Mouse (Mus musculus) kidney, adult 18-20 months (tissue): Measurements from ENCODE around the gene Dcakd.

Experiments used
- DNase-seq: peaks from one replicate; pipeline ENCODE4 v3.0.0; 2021

Dcakd gene

GRCm38 (mm10) chr11:103028176-103028891 lies at the start of gene Dcakd, which contains the start of gene Nmt1:
Dcakd (minus strand) TSS chr11:103028333.
Nmt1 (plus strand) TSS chr11:103028190.
- DNase-seq, result peak; percentile 96

DNA sequence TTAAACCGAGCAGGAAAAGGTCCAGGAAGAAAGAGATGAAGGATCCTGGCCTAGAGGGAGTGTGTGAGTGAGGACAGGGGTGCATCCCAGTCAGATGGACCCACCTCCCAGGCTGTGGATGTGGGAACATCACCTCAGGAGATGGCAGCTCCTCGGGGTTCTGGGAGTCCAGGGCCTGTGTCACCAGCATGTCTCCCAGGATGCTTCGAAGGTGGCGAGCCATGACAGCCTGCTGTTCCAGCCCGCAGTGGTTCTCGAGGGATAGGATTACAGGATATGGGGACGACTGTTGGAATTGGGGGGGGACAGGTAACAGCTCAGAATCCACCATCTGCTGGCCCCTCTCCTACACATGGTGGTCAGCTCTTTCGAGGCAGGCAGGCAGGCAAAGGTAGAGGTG lies 48.4 kb upstream of the Dcakd start:
- DNase-seq, result no peak

DNA sequence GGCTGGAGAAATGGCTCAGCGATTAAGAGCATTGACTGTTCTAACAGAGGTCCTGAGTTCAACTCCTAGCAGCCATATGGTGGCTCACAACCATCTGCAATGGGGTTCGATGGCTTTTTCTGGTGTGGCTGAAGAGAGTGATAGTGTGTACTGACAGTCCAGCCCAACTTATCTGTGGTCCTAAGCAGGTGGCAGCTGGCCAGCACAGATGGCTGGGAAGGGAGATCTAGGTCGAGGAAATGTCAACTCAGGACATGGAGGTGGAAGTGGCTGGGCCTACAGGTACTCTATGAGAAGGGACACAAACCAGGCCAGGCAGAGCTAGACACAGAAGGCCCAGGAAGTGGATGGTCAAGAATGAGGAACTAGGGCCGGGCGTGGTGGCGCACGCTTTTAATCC lies 47.9 kb upstream of the Dcakd start:
- no peak for DNase-seq

GRCm38 (mm10) chr11:103074796-103075323 lies 46.7 kb upstream of the Dcakd start:
- DNase-seq, result no peak

GRCm38 (mm10) chr11:103074121-103074650 lies 46.1 kb upstream of the Dcakd start:
- no peak for DNase-seq

DNA sequence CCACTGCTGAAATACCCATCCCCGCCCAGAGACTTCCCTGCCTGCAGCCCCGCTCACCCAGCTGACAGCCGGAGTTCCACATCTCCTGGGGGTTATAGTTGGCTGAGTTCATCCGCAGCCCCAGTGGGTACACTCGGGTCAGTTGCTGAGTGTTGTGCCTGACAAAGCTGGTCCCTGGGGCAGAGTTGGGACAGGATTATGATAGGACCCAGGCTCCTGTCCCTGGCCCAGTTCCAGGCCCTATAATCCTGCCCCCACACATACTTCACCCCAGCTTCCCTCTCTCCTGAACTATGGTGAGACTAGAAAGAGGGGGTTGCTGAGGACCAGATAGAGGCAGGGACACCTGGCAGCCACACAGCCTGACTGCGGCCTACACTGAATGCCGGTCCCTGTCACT lies 45.5 kb upstream of the Dcakd start:
- DNase-seq, result no peak

- DNase-seq, result no peak
Measured at GRCm38 (mm10) chr11:103070322-103070880, 42.3 kb upstream of the Dcakd start.

GRCm38 (mm10) chr11:103069731-103070130 lies 41.6 kb upstream of the Dcakd start:
- no peak for DNase-seq

DNA sequence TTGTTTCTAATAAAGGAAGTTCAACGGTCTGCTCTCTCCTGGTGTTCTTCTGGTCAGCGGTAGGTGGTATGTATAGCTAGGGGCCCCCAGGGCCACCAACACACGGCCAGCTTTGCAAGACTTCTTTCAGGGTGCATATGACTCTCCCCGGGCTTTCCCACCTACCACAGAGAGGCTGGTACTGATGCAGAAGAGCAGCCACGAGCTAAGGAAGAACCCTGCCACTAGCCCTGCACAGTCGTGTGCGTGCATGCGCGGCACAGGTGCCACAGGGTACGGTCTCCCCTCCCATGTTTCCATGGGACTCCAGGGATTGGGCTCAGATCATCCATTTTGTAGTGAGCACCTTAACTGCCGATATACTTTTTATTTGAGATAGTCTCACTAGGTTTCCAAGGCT lies 40.8 kb upstream of the Dcakd start:
- DNase-seq, result no peak

- DNase-seq, result no peak
Measured at GRCm38 (mm10) chr11:103068272-103068671, 40.1 kb upstream of the Dcakd start.

GRCm38 (mm10) chr11:103067457-103068001 lies 39.4 kb upstream of the Dcakd start:
- peak; percentile 20 for DNase-seq

GRCm38 (mm10) chr11:103067051-103067361 lies 38.9 kb upstream of the Dcakd start:
- no peak for DNase-seq

DNA sequence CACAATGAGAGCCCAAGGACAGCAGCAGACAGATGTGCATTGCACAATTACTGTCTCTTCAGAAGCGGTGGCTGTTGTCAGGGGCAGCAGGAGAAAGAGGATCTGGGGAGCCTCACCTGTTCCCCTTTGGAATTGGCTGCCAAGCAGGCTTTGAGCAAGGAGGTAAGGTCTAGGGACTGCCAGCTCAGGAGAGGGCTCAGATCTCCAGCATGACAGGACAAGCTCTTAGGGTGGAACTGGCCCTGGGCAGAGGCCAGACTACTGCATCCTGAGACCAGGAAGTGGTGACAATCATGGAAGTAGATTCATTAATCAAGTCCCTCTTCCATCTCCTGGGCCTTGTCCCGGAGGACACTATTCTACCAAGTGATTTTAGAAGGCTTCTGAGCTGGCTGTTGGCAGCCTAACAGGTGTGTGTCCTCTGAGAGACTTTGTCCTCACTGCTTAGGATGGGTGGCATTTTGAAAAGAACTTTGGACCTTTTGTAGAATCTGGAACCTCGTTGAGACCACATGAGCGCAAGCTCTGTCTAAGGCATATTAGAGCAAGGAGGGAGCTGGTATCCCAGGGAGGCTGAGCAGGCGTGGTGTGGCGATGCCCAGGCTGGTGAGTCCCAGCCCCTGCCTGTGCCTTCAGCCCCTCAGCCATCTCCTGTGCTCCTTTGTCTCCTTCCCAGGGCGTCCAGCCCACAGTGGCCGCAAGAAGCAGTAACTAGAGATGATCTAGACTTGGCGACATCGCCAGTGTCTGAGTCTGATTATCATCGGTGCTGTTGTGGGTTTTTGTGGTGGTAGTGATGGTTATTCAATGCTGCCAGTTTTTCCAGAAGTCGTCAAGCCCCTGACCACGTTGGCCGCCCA lies 38.3 kb upstream of the Dcakd start:
- DNase-seq, result peak; percentile 13

DNA sequence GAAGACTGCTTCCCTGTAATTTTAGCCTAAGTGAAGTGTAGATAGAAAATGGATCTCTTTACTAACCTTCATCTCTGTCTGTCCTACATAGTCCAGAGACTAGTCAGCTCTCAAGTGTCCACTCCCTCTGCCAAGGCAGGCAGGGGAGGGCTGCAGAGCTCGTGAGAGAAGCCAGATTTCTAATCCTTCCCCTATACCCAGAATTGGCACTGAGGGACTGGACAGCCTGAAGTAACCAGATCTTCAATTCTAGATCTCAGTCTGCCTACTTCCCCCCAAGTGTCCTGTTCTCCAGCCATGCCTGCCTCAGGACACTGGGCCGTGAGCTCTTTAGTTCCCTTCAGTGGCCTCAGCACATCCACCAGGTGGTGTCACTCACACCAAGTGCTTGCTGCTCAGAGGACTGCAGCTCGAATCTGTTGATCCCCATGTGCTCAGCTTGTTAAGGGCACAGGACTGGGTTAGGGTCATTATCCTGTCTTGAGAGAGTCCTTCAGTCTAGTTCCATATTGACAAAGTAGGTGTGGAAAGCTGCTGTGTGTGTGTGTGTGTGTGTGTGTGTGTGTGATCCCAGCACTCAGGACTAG lies 30.5 kb upstream of the Dcakd start:
- DNase-seq, result no peak

DNA sequence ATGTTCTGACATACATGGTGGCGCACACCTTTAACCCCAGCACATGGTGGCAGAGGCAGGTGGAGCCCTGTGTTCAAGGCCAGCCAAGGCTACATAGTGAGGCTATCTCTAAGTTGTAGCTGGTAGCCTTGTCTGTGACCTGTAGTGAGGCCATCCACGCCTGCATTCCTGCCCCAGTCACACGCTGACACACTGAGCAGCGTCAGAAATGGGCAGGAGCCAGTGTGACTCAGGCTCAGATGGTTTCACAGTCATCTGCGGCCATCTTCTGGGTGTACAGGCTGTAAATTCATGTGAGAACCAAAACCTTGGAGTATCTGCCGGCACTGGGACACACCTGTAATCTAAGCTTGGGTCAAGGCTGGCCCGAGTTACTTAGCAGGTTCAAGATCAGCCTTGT lies 28.5 kb upstream of the Dcakd start:
- DNase-seq, result no peak

DNA sequence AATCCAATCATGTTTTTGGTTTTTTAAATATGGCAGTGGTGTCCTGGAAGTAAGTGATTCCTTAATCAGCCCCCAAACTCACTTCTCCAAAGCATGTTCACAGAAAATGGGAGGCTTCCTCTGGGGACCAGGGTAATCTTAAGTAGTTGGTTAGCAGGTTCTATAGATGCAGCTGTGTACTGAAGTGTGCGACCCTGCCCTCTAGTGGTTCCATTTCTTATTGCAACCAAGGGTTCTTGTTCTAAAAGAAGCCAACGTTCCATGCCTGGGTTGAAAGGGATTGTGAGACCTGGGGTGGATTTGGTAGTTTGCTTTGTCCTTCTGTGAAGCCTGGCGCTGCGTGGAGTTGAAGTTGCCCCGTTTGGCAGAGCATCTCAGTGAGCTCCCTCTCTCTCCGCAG lies 26.7 kb upstream of the Dcakd start:
- DNase-seq, result peak; percentile 74

- DNase-seq, result no peak
Measured at GRCm38 (mm10) chr11:103053191-103054076, 25.3 kb upstream of the Dcakd start.

GRCm38 (mm10) chr11:103052078-103052477 lies 23.9 kb upstream of the Dcakd start:
- no peak for DNase-seq

DNA sequence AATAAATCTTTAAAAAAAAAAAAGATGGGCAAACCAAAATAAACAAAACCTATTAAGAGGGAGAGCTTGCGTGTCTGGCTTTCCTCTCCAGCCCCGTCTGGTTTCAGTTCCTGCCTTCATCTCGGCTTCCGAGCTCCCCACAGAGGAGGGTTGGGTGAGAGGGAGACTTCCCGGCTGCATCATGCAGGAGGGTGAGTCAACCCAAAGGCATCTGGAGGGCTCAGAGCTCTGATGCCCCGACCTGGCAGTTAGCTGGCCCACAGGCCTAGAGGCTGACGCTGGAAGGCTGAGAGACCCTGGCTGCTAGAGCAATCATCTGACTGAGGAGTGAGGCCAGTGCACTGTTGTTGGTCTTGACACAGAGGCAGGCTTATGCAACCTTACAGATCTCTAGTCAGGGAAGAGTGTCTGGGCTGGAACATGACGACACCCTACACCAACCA lies 23.1 kb upstream of the Dcakd start:
- no peak for DNase-seq

DNA sequence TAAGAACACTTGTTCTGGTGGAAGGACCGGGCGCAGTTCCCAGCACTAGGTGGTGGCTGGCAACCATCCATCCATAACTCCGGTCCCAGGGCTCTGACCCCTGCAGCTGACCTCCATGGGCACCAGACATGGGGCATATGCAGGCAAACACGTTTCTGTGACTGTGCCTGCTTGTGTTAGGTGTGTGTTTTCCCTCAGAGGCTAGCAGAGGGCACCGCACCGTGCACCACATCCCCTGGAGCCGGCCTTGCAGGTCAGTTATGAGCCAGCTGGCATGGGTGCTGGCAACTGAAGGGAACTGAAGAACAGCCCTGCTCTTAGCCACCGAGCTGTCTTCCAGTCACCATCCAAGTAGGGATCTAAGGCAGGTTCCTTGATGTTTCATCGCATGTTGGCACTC lies 22.0 kb upstream of the Dcakd start:
- no peak for DNase-seq

GRCm38 (mm10) chr11:103049611-103050010 lies 21.5 kb upstream of the Dcakd start:
- no peak for DNase-seq

DNA sequence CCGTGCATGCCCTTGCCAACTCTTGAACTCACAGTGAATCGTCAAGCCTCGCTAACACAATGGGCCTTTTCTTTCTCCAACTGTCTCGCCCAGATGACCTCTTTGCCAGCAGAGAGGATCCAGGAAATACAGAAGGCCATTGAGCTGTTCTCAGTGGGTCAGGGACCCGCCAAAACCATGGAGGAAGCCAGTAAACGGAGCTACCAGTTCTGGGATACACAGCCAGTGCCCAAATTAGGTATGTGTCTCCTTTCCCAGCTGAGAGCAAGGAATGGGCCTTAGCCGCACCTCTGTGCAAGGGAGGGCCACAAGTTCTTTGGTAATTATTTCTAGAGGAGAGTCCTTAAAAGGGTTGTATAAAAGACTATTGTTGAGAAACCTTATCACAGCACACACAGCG lies 18.2 kb upstream of the Dcakd start:
- DNase-seq, result no peak
